ENCODE assay signal across 16 mouse cellular contexts in genomic region chr11:90783537-90783936, GRCm38 (mm10).
A peak's percentile ranks its signal among the peaks of the same experiment; 100 is the strongest.
DNase-seq lines count a peak whose midpoint lies in the region; ATAC-seq and TF ChIP-seq lines count a peak whose summit lies in the region.
"Had no signal": no experiment of that assay in that cellular context is flagged by ENCODE, and none has a peak within 500 bp of the region (broad histone marks: within the 10 kb centered on the region; RNA-seq: fewer than 3 reads in every experiment).

No protein-coding gene starts in this region.

- DNase-seq in embryonic facial prominence, embryonic 11.5 days (ENCODE audit: low spot score): no peak
- no peak for DNase-seq in embryonic facial prominence, embryonic 10.5 days (ENCODE audit: low spot score)
- DNase-seq in heart, postnatal 25 days (ENCODE audit: low spot score): no peak
- DNase-seq in kidney, adult 2 months: no peak
- DNase-seq in midbrain, embryonic 14.5 days: no peak
- DNase-seq: cerebellum, adult 2 months had no signal

- H3K9ac ChIP-seq in embryonic facial prominence, embryonic 11.5 days (replicated peaks; ENCODE audit: low read length): no peak overlapping the region
- H3K9ac ChIP-seq in heart, embryonic 13.5 days: no peak overlapping the region
- H3K9ac ChIP-seq in kidney, embryonic 15.5 days: no peak overlapping the region
- H3K9ac ChIP-seq in midbrain, embryonic 13.5 days (replicated peaks): no peak overlapping the region
- no peak overlapping the region for H3K9ac ChIP-seq in midbrain, embryonic 14.5 days (replicated peaks; ENCODE audit: low read length)
- H3K9ac ChIP-seq: embryonic facial prominence, embryonic 15.5 days; intestine, embryonic 15.5 days; limb, embryonic 13.5 days had no signal

- no peak overlapping the region for H3K4me2 ChIP-seq in embryonic facial prominence, embryonic 11.5 days (ENCODE audit: low read depth, low read length)
- peak overlapping the region; percentile 39 for H3K4me2 ChIP-seq in heart, embryonic 13.5 days
- H3K4me2 ChIP-seq in kidney, embryonic 15.5 days: no peak overlapping the region
- no peak overlapping the region for H3K4me2 ChIP-seq in midbrain, embryonic 13.5 days (replicated peaks)
- H3K4me2 ChIP-seq in midbrain, embryonic 14.5 days (ENCODE audit: low read length): no peak overlapping the region
- H3K4me2 ChIP-seq: embryonic facial prominence, embryonic 15.5 days; intestine, embryonic 15.5 days; limb, embryonic 13.5 days had no signal

- no peak overlapping the region for H3K27ac ChIP-seq in embryonic facial prominence, embryonic 11.5 days (replicated peaks; ENCODE audit: low read depth, low read length)
- H3K27ac ChIP-seq in embryonic facial prominence, embryonic 10.5 days (replicated peaks): no peak overlapping the region
- H3K27ac ChIP-seq in heart, embryonic 13.5 days (replicated peaks): no peak overlapping the region
- no peak overlapping the region for H3K27ac ChIP-seq in kidney, embryonic 15.5 days
- no peak overlapping the region for H3K27ac ChIP-seq in kidney, adult 2 months (ENCODE audit: insufficient read depth, low read depth, low read length)
- H3K27ac ChIP-seq in midbrain, embryonic 13.5 days: no peak overlapping the region
- H3K27ac ChIP-seq in midbrain, embryonic 14.5 days (replicated peaks; ENCODE audit: low read depth, low read length): no peak overlapping the region
- H3K27ac ChIP-seq: embryonic facial prominence, embryonic 15.5 days; intestine, embryonic 15.5 days; layer of hippocampus, adult 2 months; limb, embryonic 13.5 days; macrophage had no signal

- intact Hi-C loops in heart, postnatal 25 days (cut with DNase I): no loop called here

- H3K36me3 ChIP-seq in embryonic facial prominence, embryonic 11.5 days (replicated peaks; ENCODE audit: control insufficient read depth, insufficient read depth, low read depth, low read length): no peaks in the 10 kb centered on the region
- H3K36me3 ChIP-seq in embryonic facial prominence, embryonic 10.5 days (replicated peaks): no peaks in the 10 kb centered on the region
- no peaks in the 10 kb centered on the region for H3K36me3 ChIP-seq in heart, embryonic 13.5 days
- no peaks in the 10 kb centered on the region for H3K36me3 ChIP-seq in kidney, embryonic 15.5 days
- H3K36me3 ChIP-seq in kidney, adult 2 months (ENCODE audit: control insufficient read depth, insufficient read depth, low read length): no peaks in the 10 kb centered on the region
- no peaks in the 10 kb centered on the region for H3K36me3 ChIP-seq in midbrain, embryonic 13.5 days
- H3K36me3 ChIP-seq in midbrain, embryonic 14.5 days (ENCODE audit: control insufficient read depth, insufficient read depth, low read length): no peaks in the 10 kb centered on the region
- H3K36me3 ChIP-seq: embryonic facial prominence, embryonic 15.5 days; intestine, embryonic 15.5 days; limb, embryonic 13.5 days had no signal

- TF ChIP-seq CTCF in kidney, adult 2 months (conservative IDR thresholded peaks at IDR 0.05; ENCODE audit: insufficient read depth, insufficient read length, low read depth, low read length): no peak

- H3K9me3 ChIP-seq in embryonic facial prominence, embryonic 11.5 days (replicated peaks; ENCODE audit: control insufficient read depth, low read length): no peaks in the 10 kb centered on the region
- no peaks in the 10 kb centered on the region for H3K9me3 ChIP-seq in embryonic facial prominence, embryonic 10.5 days
- H3K9me3 ChIP-seq in heart, embryonic 13.5 days: no peaks in the 10 kb centered on the region
- H3K9me3 ChIP-seq in kidney, embryonic 15.5 days (replicated peaks): no peaks in the 10 kb centered on the region
- H3K9me3 ChIP-seq in midbrain, embryonic 13.5 days: no peaks in the 10 kb centered on the region
- no peaks in the 10 kb centered on the region for H3K9me3 ChIP-seq in midbrain, embryonic 14.5 days (ENCODE audit: control insufficient read depth, low read length)
- H3K9me3 ChIP-seq: embryonic facial prominence, embryonic 15.5 days; intestine, embryonic 15.5 days; limb, embryonic 13.5 days had no signal

- no peaks in the 10 kb centered on the region for H3K27me3 ChIP-seq in embryonic facial prominence, embryonic 11.5 days (ENCODE audit: control insufficient read depth, insufficient read depth, low read length)
- H3K27me3 ChIP-seq in embryonic facial prominence, embryonic 10.5 days (replicated peaks; ENCODE audit: low read depth, poor library complexity, severe bottlenecking): no peaks in the 10 kb centered on the region
- no peaks in the 10 kb centered on the region for H3K27me3 ChIP-seq in heart, embryonic 13.5 days (replicated peaks)
- H3K27me3 ChIP-seq in kidney, embryonic 15.5 days: no peaks in the 10 kb centered on the region
- H3K27me3 ChIP-seq in kidney, adult 2 months (replicated peaks; ENCODE audit: control insufficient read depth, insufficient read depth, low read length): no peaks in the 10 kb centered on the region
- H3K27me3 ChIP-seq in midbrain, embryonic 13.5 days: no peaks in the 10 kb centered on the region
- H3K27me3 ChIP-seq in midbrain, embryonic 14.5 days (ENCODE audit: control insufficient read depth, insufficient read depth, low read length): no peaks in the 10 kb centered on the region
- H3K27me3 ChIP-seq: embryonic facial prominence, embryonic 15.5 days; intestine, embryonic 15.5 days; limb, embryonic 13.5 days had no signal

- peak; percentile 70; the same call in 1 of the 2 replicates for ATAC-seq in embryonic facial prominence, embryonic 11.5 days (replicated peaks; ENCODE audit: insufficient number of reproducible peaks, low FRiP score, low TSS enrichment, low read depth)
- no peak for ATAC-seq in heart, embryonic 13.5 days (ENCODE audit: extremely low read depth, insufficient number of reproducible peaks, low FRiP score, low TSS enrichment)
- ATAC-seq in kidney, embryonic 15.5 days (replicated peaks; ENCODE audit: low FRiP score): peak; percentile 20
- peak; percentile 58 for ATAC-seq in midbrain, embryonic 13.5 days
- no peak for ATAC-seq in midbrain, embryonic 14.5 days (ENCODE audit: low FRiP score, low TSS enrichment)
- ATAC-seq: hindbrain, embryonic 16.5 days; intestine, embryonic 15.5 days; lung, postnatal 0 days had no signal

- H3K4me3 ChIP-seq in embryonic facial prominence, embryonic 11.5 days (ENCODE audit: low read depth, low read length): no peak overlapping the region
- H3K4me3 ChIP-seq in embryonic facial prominence, embryonic 10.5 days: no peak overlapping the region
- no peak overlapping the region for H3K4me3 ChIP-seq in heart, embryonic 13.5 days
- H3K4me3 ChIP-seq in kidney, embryonic 15.5 days (replicated peaks): no peak overlapping the region
- H3K4me3 ChIP-seq in kidney, adult 2 months (ENCODE audit: insufficient read depth, low read depth, low read length): no peak overlapping the region
- H3K4me3 ChIP-seq in midbrain, embryonic 13.5 days (replicated peaks): no peak overlapping the region
- H3K4me3 ChIP-seq in midbrain, embryonic 14.5 days (replicated peaks; ENCODE audit: low read depth, low read length): no peak overlapping the region
- H3K4me3 ChIP-seq: embryonic facial prominence, embryonic 15.5 days; intestine, embryonic 15.5 days; layer of hippocampus, adult 2 months; limb, embryonic 13.5 days had no signal

- no peaks in the 10 kb centered on the region for H3K4me1 ChIP-seq in embryonic facial prominence, embryonic 11.5 days (ENCODE audit: control insufficient read depth, insufficient read depth, low read length)
- no peaks in the 10 kb centered on the region for H3K4me1 ChIP-seq in embryonic facial prominence, embryonic 10.5 days
- no peaks in the 10 kb centered on the region for H3K4me1 ChIP-seq in heart, embryonic 13.5 days
- 0 out of 2 replicates have a peak, but pooled peaks cover 7% of the 10 kb centered on the region for H3K4me1 ChIP-seq in kidney, embryonic 15.5 days
- no peaks in the 10 kb centered on the region for H3K4me1 ChIP-seq in kidney, adult 2 months (ENCODE audit: control insufficient read depth, insufficient read depth, low read length)
- H3K4me1 ChIP-seq in midbrain, embryonic 13.5 days (replicated peaks): no peaks in the 10 kb centered on the region
- no peaks in the 10 kb centered on the region for H3K4me1 ChIP-seq in midbrain, embryonic 14.5 days (ENCODE audit: control insufficient read depth, insufficient read depth, low read length)
- H3K4me1 ChIP-seq: embryonic facial prominence, embryonic 15.5 days; intestine, embryonic 15.5 days; limb, embryonic 13.5 days had no signal

- 84% methylated on average over 8 of the region's 8 CpGs for WGBS in embryonic facial prominence, embryonic 11.5 days
- WGBS in embryonic facial prominence, embryonic 10.5 days: 92% methylated on average over 8 of the region's 8 CpGs
- WGBS in heart, embryonic 13.5 days: 50% methylated on average over 8 of the region's 8 CpGs
- 75% methylated on average over 8 of the region's 8 CpGs for WGBS in kidney, embryonic 15.5 days
- 58% methylated on average over 8 of the region's 8 CpGs for WGBS in kidney, adult 2 months
- 86% methylated on average over 8 of the region's 8 CpGs for WGBS in midbrain, embryonic 13.5 days
- WGBS in midbrain, embryonic 14.5 days: 83% methylated on average over 8 of the region's 8 CpGs

- TF ChIP-seq POLR2A in kidney, adult 2 months (IDR thresholded peaks at IDR 0.05; ENCODE audit: low read depth, low read length): no peak

Comparison
In these comparisons a context has a peak if more than half of its experiments do, and no peak if none do; other contexts are left out.
1. ATAC-seq: peak in embryonic facial prominence, embryonic 11.5 days (single experiment), kidney, embryonic 15.5 days (single experiment) and midbrain, embryonic 13.5 days (single experiment); none in heart, embryonic 13.5 days (single experiment) and midbrain, embryonic 14.5 days (single experiment).